Mouse (Mus musculus): ENCODE measurements around the gene Isg20. TPM values are rescaled to one million over a fixed set of nuclear protein-coding genes. Genes with fewer than 3 reads are reported as not detected.

Isg20 gene
- polyA plus RNA-seq, 1 experiment = 1.8 TPM

GRCm38 (mm10) chr7:78924796-78925195 lies 11.6 kb downstream of the Isg20 start:
- DNase-seq (ENCODE audit: low read depth) = no peak
- TF ChIP-seq CTCF (IDR thresholded peaks at IDR 0.05; ENCODE audit: borderline replicate concordance, extremely low read depth, insufficient read depth, insufficient read length) = no peak
- TF ChIP-seq POLR2A (IDR thresholded peaks at IDR 0.05; ENCODE audit: borderline replicate concordance, extremely low read depth, insufficient read depth, insufficient read length, poor library complexity, severe bottlenecking) = no peak

GRCm38 (mm10) chr7:78925680-78926079 lies 12.5 kb downstream of the Isg20 start:
- TF ChIP-seq POLR2A (IDR thresholded peaks at IDR 0.05; ENCODE audit: borderline replicate concordance, extremely low read depth, insufficient read depth, insufficient read length, poor library complexity, severe bottlenecking) (no peak), CTCF (IDR thresholded peaks at IDR 0.05; ENCODE audit: borderline replicate concordance, extremely low read depth, insufficient read depth, insufficient read length) (no peak)
- no peak for DNase-seq (ENCODE audit: low read depth)

DNA sequence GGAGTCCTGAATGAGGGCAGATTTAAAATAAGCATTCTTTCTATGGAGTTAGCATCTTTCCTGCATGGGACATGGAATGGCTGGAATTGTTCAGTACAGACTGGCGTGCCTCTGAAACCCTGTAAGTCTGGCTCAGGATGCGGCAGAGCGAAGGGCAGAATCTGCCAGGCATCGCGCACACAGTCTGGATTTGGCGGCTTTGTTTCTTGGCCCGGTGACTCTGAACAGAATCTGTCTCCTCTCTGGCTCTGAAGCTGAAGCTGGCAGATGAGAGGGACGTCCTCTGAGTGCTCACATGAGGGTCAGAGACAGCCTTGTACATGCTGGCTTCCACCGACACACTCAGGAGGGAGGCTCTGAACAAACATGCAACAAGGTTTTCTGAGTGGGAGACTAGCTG lies 12.9 kb downstream of the Isg20 start:
- DNase-seq (ENCODE audit: low read depth) = peak; percentile 42
- TF ChIP-seq POLR2A (IDR thresholded peaks at IDR 0.05; ENCODE audit: borderline replicate concordance, extremely low read depth, insufficient read depth, insufficient read length, poor library complexity, severe bottlenecking) (no peak), CTCF (IDR thresholded peaks at IDR 0.05; ENCODE audit: borderline replicate concordance, extremely low read depth, insufficient read depth, insufficient read length) (no peak)

DNA sequence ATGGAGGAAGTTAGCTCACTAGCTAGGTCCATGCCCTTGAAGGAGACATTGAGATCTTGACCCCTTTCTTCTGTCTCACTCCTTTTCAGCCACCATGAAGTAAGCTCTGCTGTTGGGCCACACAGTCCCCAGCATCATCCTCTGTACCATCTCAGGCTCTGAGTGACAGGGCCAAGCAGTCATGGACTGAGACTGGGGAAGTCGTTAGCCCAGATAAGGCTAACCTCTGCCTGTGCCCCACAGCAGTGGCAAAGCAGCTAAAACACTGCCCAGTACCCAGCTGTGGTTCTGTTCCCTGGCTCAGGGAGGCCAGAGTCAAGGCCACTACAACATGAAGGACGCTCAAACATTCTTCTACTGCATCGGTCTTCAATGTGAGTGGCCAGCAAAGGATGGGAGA lies 14.0 kb downstream of the Isg20 start:
- TF ChIP-seq CTCF (IDR thresholded peaks at IDR 0.05; ENCODE audit: borderline replicate concordance, extremely low read depth, insufficient read depth, insufficient read length) (no peak), POLR2A (IDR thresholded peaks at IDR 0.05; ENCODE audit: borderline replicate concordance, extremely low read depth, insufficient read depth, insufficient read length, poor library complexity, severe bottlenecking) (no peak)
- no peak for DNase-seq (ENCODE audit: low read depth)

GRCm38 (mm10) chr7:78938957-78939602 lies 25.9 kb downstream of the Isg20 start:
- TF ChIP-seq POLR2A (IDR thresholded peaks at IDR 0.05; ENCODE audit: borderline replicate concordance, extremely low read depth, insufficient read depth, insufficient read length, poor library complexity, severe bottlenecking) (no peak), CTCF (IDR thresholded peaks at IDR 0.05; ENCODE audit: borderline replicate concordance, extremely low read depth, insufficient read depth, insufficient read length) (no peak)
- DNase-seq (ENCODE audit: low read depth) = no peak

DNA sequence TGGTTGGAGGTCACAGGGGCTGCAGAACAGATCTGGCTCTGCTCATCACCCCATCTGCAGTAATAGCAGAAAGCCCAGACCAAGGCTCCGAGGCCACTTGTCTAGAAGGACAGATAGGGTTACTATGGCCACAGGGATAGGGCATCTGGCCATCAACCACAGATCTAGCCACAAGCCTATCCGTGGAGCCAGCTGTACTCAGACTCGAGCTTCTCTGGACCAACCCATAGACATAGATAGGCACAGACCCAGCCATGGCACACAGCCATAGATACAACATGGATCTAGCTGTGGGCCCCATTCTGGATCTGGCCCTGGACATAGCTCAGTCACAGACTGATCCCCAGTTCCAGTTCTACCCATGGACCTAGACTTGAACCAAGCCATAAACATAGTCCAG lies 27.7 kb downstream of the Isg20 start:
- no peak for TF ChIP-seq POLR2A (IDR thresholded peaks at IDR 0.05; ENCODE audit: borderline replicate concordance, extremely low read depth, insufficient read depth, insufficient read length, poor library complexity, severe bottlenecking)
- no peak for TF ChIP-seq CTCF (IDR thresholded peaks at IDR 0.05; ENCODE audit: borderline replicate concordance, extremely low read depth, insufficient read depth, insufficient read length)
- no peak for DNase-seq (ENCODE audit: low read depth)

GRCm38 (mm10) chr7:78942544-78942943 lies 29.3 kb downstream of the Isg20 start:
- no peak for DNase-seq (ENCODE audit: low read depth)
- no peak for TF ChIP-seq POLR2A (IDR thresholded peaks at IDR 0.05; ENCODE audit: borderline replicate concordance, extremely low read depth, insufficient read depth, insufficient read length, poor library complexity, severe bottlenecking)
- TF ChIP-seq CTCF (IDR thresholded peaks at IDR 0.05; ENCODE audit: borderline replicate concordance, extremely low read depth, insufficient read depth, insufficient read length) = no peak

DNA sequence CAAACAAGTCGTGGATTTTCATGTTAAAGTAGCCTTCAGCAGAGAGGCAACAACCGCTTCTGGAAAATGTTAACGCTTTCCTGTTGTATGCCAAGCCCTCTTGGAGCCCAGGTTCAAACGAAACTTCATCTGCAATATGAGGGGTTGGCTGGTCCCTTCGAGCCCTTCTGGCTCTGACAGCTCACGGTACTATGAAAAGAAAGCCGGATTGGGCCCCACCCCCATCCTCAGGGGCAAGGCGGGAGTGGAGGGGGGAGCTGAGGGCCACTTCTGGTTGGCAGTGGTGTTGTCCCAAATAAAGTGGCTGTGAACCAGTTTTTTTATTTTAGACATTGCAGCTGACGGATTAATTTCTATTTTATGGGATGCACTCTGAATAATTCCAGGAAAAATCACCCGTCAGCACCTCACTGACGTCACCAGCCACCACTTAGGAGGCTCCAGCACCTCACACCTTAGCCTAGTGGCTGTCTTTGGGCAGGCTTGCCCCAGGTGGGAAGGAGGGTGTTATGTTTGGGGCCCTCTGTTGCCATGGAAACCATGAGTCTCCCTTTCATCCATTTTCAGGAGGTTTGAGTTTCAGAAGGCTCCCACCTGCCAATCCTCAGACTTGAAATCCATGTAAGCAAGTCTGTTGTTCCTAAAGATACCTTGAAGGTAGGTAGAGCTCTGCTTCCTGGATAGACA lies 40.8 kb downstream of the Isg20 start:
- TF ChIP-seq CTCF (IDR thresholded peaks at IDR 0.05; ENCODE audit: borderline replicate concordance, extremely low read depth, insufficient read depth, insufficient read length) (no peak), POLR2A (IDR thresholded peaks at IDR 0.05; ENCODE audit: borderline replicate concordance, extremely low read depth, insufficient read depth, insufficient read length, poor library complexity, severe bottlenecking) (no peak)
- DNase-seq (ENCODE audit: low read depth) = peak; percentile 35

DNA sequence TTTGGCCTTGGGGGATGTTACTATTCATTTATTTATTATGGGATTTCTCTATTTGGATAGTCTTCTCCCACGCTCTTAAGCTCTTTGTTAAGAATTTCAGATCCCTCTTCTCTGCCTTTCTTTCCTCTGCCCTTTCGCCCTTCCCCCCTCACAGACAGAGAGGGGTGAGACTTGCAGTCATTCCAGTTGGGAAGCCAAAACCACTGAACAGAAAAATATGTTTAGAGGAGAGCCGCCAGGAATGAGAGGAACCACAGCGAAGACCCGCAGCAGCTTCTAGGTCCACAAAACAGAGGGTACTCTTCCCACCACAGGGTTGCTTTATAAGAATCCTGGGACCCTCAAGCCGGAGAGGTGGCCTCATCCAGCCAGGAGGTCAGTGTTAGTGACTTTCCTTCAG lies 41.4 kb downstream of the Isg20 start:
- DNase-seq (ENCODE audit: low read depth) = no peak
- TF ChIP-seq POLR2A (IDR thresholded peaks at IDR 0.05; ENCODE audit: borderline replicate concordance, extremely low read depth, insufficient read depth, insufficient read length, poor library complexity, severe bottlenecking) (no peak), CTCF (IDR thresholded peaks at IDR 0.05; ENCODE audit: borderline replicate concordance, extremely low read depth, insufficient read depth, insufficient read length) (no peak)

GRCm38 (mm10) chr7:78955086-78955485 lies 41.9 kb downstream of the Isg20 start:
- DNase-seq (ENCODE audit: low read depth) = no peak
- TF ChIP-seq POLR2A (IDR thresholded peaks at IDR 0.05; ENCODE audit: borderline replicate concordance, extremely low read depth, insufficient read depth, insufficient read length, poor library complexity, severe bottlenecking) (no peak), CTCF (IDR thresholded peaks at IDR 0.05; ENCODE audit: borderline replicate concordance, extremely low read depth, insufficient read depth, insufficient read length) (no peak)

GRCm38 (mm10) chr7:78958499-78959073 lies 45.4 kb downstream of the Isg20 start:
- peak; percentile 57 for DNase-seq (ENCODE audit: low read depth)
- TF ChIP-seq POLR2A (IDR thresholded peaks at IDR 0.05; ENCODE audit: borderline replicate concordance, extremely low read depth, insufficient read depth, insufficient read length, poor library complexity, severe bottlenecking) (no peak), CTCF (IDR thresholded peaks at IDR 0.05; ENCODE audit: borderline replicate concordance, extremely low read depth, insufficient read depth, insufficient read length) (no peak)

Data from brain, embryonic 14.5 days (tissue).